Mouse (Mus musculus) myocyte (in vitro differentiated cells): ENCODE results near the gene Slc27a2.

Source experiments
- CEBPB ChIP-seq: IDR thresholded peaks from 2 replicates; pipeline ENCODE4 v1.6.1; 2011; ENCODE audit warnings: mild to moderate bottlenecking, moderate library complexity; ENCODE audit not compliant: poor library complexity, insufficient read depth, severe bottlenecking
- E2F4 ChIP-seq: IDR thresholded peaks from one replicate; pipeline ENCODE4 v1.6.1; 2011; ENCODE audit warnings: mild to moderate bottlenecking, control low read depth, moderate library complexity; ENCODE audit not compliant: insufficient read depth
- MAX ChIP-seq: IDR thresholded peaks from one replicate; pipeline ENCODE4 v1.6.1; 2011; ENCODE audit warnings: low read depth, mild to moderate bottlenecking, control low read depth
- MYOD1 ChIP-seq, 3 experiments: IDR thresholded peaks; one replicate each; pipeline ENCODE4 v1.6.1; 2011; ENCODE audit warnings: control low read depth in 2 of 3, low read depth in 2 of 3, mild to moderate bottlenecking in 2 of 3, moderate library complexity in 1 of 3; ENCODE audit not compliant: insufficient read length in 2 of 3, control insufficient read depth in 1 of 3
- MYOG ChIP-seq, 3 experiments: IDR thresholded peaks; one replicate each; pipeline ENCODE4 v1.6.1; 2011; ENCODE audit warnings: control low read depth in 2 of 3, low read depth in 2 of 3, mild to moderate bottlenecking in 2 of 3; ENCODE audit not compliant: insufficient read length in 2 of 3, control insufficient read depth in 1 of 3, insufficient read depth in 1 of 3
- POLR2A ChIP-seq: IDR thresholded peaks from one replicate; pipeline ENCODE4 v1.6.1; 2011; ENCODE audit warnings: low read depth, mild to moderate bottlenecking, control low read depth, moderate library complexity; ENCODE audit not compliant: insufficient read length
- POLR2AphosphoS2 ChIP-seq: IDR thresholded peaks from one replicate; pipeline ENCODE4 v1.6.1; 2011; ENCODE audit warnings: low read depth, control low read depth; ENCODE audit not compliant: insufficient read length
- REST ChIP-seq: IDR thresholded peaks from one replicate; pipeline ENCODE4 v1.6.1; 2011; ENCODE audit warnings: mild to moderate bottlenecking, control low read depth, moderate library complexity; ENCODE audit not compliant: insufficient read depth, insufficient read length
- SRF ChIP-seq: IDR thresholded peaks from one replicate; pipeline ENCODE4 v1.6.1; 2011; ENCODE audit warnings: low read depth; ENCODE audit not compliant: control insufficient read depth, insufficient read length
- TCF12 ChIP-seq: IDR thresholded peaks from one replicate; pipeline ENCODE4 v1.6.1; 2011; ENCODE audit warnings: mild to moderate bottlenecking, control low read depth; ENCODE audit not compliant: poor library complexity, insufficient read depth, severe bottlenecking
- TCF3 ChIP-seq: IDR thresholded peaks from one replicate; pipeline ENCODE4 v1.6.1; 2011; ENCODE audit warnings: low read depth, control low read depth; ENCODE audit not compliant: insufficient read length
- USF1 ChIP-seq: IDR thresholded peaks from one replicate; pipeline ENCODE4 v1.6.1; 2011; ENCODE audit warnings: low read depth, mild to moderate bottlenecking, control low read depth, moderate library complexity

DNA sequence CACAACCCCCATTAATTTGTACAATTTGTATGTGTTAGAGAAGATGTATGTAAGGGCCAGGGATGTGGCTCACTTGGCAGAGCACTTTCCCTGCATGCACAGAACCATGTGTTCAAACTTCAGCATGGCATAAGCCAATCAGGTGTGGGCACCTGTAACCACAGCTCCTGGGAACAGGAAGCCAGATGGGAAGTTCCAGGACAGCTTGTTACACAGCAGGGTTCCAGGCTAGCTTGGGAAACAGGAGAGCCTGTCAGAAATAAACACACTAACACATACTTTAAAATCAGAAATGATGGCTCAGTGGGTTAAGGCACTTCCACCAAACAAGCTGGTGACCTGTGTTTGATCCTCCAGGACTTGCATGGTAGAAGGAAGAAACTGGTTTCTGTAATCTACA lies 70.9 kb downstream of the Slc27a2 start:
- no peak for TF ChIP-seq REST
- TF ChIP-seq POLR2AphosphoS2, result no peak
- TF ChIP-seq POLR2A, result no peak
- TF ChIP-seq MYOD1 (IDR thresholded peaks at IDR 0.05; ENCODE audit: control insufficient read depth in 1 of 3, insufficient read length in 2 of 3, low read depth in 2 of 3), result no peak
- no peak for TF ChIP-seq E2F4
- TF ChIP-seq TCF12, result no peak
- TF ChIP-seq MYOG (IDR thresholded peaks at IDR 0.05; ENCODE audit: control insufficient read depth in 1 of 3, insufficient read depth in 1 of 3, insufficient read length in 2 of 3, low read depth in 2 of 3), result no peak
- TF ChIP-seq SRF, result no peak
- no peak for TF ChIP-seq CEBPB
- TF ChIP-seq MAX, result no peak
- TF ChIP-seq USF1, result no peak
- no peak for TF ChIP-seq TCF3
